Comparison of ENCODE assay signal across 23 mouse cellular contexts in the genomic region with DNA sequence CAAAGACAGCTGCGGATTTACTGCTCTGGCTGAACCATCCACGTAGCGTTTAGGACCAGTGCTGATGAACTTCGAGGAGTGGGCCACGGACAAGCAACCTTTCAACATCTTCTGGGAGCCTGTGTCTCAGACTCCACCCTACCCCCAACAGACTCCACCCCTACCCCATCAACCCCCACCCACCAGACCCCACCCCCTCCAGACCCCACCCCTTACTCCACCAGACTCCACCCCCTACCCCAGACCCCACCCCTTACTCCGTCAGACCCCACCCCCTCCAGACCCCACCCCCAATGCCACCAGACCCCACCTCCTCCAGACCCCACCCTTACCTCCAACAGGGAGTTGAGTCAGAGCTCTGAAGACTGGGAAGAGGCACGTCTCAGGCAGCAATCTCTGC. TPM values are rescaled to one million over a fixed set of nuclear protein-coding genes. Genes with fewer than 3 reads are reported as not detected.
"Had no signal": no experiment of that assay in that cellular context is flagged by ENCODE, and none has a peak within 500 bp of the region (broad histone marks: within the 10 kb centered on the region; RNA-seq: fewer than 3 reads in every experiment).

No protein-coding gene starts in this region.

- DNase-seq: gastrocnemius, adult 2 months; gastrocnemius, postnatal 10 days; gastrocnemius, postnatal 25 days; heart, adult 18-20 months; heart, postnatal 10 days; heart, postnatal 4 days; kidney, adult 18-20 months; kidney, adult 8-10 months; kidney, postnatal 10 days; kidney, postnatal 25 days; kidney, postnatal 4 days; layer of hippocampus, adult 9-11 months; layer of hippocampus, postnatal 36 days; left cerebral cortex, postnatal 4 days; liver, embryonic 13.5 days had no signal

RNA-seq across cellular contexts. Expression of a gene that starts 10.1 kb away (rescaled TPM):
- total RNA-seq: granulocyte monocyte progenitor cell, adult 5-6 weeks; heart, adult 18-20 months; heart, adult 8-10 months; heart, postnatal 10 days; heart, postnatal 25 days; heart, postnatal 4 days; layer of hippocampus, adult 2 months; left cerebral cortex, adult 18-20 months; left cerebral cortex, postnatal 10 days; left cerebral cortex, postnatal 25 days; liver, adult 2 months had no signal
